Mouse (Mus musculus): ENCODE measurements at regions not wholly inside any gene's neighbourhood (a gene's known extent, or its start where the extent isn't known, plus 50 kb on each side); places are given as distances from the start of the nearest gene placed in this dataset.

- DNase-seq: no peak
Measured at GRCm38 (mm10) chr10:118628000-118628399, 187.2 kb downstream of the Ifng start.

DNA sequence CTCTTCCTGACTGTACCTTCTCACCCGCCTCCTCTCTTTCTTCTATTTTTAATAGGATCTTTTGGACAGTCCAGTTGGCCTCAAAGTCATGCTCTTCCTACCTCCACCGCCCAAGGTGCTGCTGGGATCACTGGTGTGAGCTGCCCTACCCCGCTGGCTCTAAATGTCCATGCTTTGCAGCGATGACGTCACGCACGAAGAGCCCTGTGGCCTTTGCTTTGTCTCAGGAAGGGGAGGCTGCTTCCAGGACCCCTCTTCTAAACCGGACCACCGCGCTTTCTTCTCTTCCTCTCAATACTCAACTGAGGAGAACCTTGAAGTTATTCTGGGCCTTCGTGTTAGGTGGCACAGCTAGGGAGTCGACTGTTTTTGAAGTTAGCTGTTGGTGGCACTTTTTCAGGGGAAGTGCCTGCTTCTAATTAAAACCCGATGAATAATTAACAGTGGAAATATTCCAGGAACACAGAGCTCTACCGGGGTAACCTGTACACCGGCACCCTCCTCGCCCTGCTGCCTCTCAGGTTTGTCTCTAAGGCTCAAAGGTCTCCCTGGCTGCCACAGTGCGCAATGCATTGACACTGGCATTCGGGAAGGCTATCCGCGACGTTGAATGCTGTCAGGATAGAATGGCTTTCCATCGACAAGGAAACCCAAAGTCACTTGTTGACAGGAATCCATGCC is 188.7 kb downstream of the Ifng start:
- DNase-seq: no peak

GRCm38 (mm10) chr10:118631786-118632185 is 190.9 kb downstream of the Ifng start:
- no peak for DNase-seq

DNA sequence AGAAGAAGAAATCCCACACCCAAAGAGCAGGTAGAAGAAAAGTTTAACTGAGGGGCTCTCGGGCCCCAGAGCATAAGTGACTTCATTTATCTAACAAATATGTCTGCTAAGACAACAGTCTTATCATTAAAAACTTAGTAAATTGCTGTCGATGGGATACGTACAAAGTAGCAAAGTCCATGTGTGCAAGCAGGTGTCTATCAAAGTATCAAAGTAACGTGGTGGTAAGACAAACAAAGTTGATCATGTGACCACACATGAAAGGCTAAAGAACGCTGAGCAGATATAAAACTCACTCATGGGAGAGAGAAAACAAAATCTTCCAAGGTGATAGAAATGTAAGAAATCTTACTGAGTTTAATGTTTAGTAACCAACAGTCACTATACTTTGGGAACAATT is 191.3 kb downstream of the Ifng start:
- DNase-seq: no peak

- DNase-seq: no peak
Measured at GRCm38 (mm10) chr10:118633429-118633828, 192.6 kb downstream of the Ifng start.

- DNase-seq: no peak
Measured at GRCm38 (mm10) chr10:118639097-118639496, 198.3 kb downstream of the Ifng start.

GRCm38 (mm10) chr10:118640121-118640809 is 199.4 kb downstream of the Ifng start:
- DNase-seq: no peak

GRCm38 (mm10) chr10:118640810-118641427 is 200.1 kb downstream of the Ifng start:
- DNase-seq: no peak

DNA sequence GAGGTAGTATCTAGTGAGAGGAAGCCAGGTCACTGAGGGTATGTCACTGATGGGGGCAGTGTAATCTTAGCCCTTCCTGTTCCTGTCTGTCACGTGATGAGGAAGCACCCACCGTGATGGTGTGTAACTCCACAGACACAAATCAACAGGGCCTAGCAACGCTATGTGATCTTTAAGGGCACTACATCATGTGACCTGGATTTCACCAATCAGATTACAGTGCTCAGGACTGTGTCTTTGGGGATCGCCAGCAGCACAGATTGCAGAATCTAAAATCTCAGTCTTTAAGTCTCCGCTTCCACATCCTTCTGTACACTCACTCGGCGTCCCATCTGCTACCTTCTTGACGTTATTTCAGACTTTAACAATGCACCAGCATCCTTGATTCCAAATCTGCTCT is 202.8 kb downstream of the Ifng start:
- peak; percentile 29 to 35 for DNase-seq

- DNase-seq: no peak
Measured at GRCm38 (mm10) chr10:118648111-118648510, 207.3 kb downstream of the Ifng start.

DNA sequence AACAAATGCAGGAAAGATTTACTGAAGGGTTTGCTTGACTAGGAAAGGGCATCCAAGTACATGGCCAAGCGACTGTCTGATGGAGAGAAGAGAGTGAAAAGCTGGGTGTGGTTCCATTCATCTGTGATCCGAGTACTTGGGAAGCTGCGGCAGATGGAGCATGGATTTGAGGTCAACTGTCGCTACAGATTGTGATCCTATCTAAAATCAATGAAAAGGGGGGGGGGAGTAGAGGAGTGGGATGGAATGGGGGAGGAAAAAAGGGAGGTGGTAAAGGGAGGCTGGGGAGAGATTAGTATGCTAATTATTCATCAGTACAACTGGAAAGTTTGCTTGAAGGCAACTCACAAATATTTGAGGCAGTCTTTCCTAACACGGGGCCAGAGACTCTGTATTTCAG is 213.4 kb downstream of the Dyrk2 start:
- no peak for DNase-seq

GRCm38 (mm10) chr10:118666009-118666408 is 204.0 kb downstream of the Dyrk2 start:
- no peak for DNase-seq

DNA sequence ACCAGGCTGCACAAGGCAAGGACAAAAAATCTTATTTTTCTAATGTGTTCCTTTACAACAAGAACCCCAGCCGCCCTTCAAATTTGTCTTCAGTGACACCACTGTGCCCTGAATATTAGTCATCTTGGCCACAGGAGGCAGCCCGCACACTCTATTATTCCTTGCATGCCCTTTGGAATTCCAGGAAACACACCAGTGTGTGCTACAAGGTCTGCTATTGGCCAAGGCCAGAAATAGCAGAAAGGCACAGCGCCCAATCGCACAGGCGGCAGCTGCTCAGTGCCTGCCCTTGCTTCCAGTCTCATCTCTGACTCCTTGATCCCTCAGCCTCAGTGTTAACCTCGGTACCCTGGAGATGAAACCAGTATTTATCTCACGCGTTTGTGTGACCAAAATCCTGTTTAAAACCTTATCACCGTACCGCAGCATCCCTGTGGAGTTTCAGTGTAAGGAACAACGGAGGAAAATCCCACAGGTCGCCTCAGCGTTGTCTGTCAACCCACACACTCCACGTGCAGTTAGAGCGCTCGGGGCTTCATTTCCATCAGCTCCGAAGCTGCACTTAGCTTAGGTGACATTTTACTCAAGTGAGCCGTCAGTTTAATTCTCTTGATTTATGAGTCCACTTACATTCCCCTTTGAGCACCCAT is 194.1 kb downstream of the Dyrk2 start:
- no peak for DNase-seq

DNA sequence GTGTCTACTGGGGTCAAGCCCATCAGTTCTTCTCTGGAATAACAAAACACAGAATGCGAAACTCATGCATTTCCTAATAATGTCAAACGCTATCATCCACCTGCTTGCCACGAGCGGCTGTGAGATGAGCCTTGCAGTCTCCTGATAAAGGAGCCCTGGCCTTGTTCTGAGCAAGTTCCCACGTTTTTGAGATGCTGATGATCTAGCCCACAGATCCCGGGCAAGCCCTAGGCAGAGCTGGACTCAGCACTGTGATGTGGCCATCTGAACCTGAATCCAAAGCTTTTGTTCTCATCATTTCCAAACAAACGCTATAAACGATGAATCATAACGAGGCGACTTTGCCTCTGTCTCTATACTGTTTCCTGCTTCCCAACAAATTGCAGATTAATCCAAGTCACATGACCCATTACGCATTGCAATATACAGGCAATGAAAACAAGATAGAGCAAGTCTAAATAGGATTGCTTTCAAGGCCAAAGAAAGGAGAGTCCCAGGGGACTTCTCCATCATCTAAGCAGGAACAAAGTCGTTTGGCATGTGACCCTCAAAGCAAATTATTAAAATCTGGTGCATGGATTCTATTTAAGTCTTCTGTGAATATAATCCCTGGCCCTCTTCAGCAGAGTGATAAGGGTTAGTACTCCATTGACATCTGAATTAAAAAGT is 191.1 kb downstream of the Dyrk2 start:
- no peak for DNase-seq

DNA sequence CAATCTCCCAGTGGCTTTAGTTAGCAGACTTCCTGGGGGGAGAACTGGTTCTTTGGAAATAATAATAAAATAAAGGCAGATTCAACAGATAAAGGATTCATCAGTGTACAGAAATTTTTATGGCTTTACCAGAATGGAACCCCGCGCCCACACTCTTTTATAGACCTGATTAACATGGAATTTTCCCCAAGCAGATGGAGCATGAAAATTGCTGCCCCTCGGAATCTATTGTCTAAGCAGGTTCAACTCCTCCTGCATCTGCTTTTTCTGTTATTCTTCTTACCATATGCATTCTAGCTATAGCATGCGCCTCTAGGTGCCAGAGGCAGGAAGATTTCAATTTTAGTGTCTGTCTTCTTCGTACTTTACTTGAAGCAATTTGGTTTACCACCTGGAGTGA is 190.5 kb downstream of the Dyrk2 start:
- DNase-seq: no peak

- DNase-seq: no peak
Measured at GRCm38 (mm10) chr10:118680896-118681295, 189.1 kb downstream of the Dyrk2 start.

- DNase-seq: no peak
Measured at GRCm38 (mm10) chr10:118683356-118683755, 186.7 kb downstream of the Dyrk2 start.

GRCm38 (mm10) chr10:118699292-118699691 is 170.7 kb downstream of the Dyrk2 start:
- DNase-seq: no peak

GRCm38 (mm10) chr10:118700115-118700514 is 169.9 kb downstream of the Dyrk2 start:
- DNase-seq: no peak

- no peak for DNase-seq
Measured at GRCm38 (mm10) chr10:118706020-118706419, 164.0 kb downstream of the Dyrk2 start.

DNA sequence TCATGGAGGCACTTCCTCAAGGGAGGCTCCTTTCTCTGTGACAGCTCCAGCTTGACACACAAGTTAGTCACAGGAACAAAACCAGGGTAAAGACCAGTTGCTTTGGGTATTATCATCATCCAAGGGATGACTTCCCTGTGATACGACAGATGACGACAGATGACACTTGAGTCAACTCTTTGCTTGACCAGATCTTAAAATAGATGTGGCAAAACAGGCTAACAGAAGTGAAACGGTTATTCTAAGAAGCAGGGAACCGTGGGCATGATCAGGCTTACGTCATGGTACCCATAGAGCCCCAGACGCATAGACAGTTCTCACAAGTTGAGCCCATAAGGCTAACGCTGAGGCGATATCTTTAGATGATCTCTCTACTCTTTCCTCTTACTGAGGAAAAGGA is 160.3 kb downstream of the Dyrk2 start:
- peak in 1 of 2 experiments; percentile 7 for DNase-seq

DNA sequence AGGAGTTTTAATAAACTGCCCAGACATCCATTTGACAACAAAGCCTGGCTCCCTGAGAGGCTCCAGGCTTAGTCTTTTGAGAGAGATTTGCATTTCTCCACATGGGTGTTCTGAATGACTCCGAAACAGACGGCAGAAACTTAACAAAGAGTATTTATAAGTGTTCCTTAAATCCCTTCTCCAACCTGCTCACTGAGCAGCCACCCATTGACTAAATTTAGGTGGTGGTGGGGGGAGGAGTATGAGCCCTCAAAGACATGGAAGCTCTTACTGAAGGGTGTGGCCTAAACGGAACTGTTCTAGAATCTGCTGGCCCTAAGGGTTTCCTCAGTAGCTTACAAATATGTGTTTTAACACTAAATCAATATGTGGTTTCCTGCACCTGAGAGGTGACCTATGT is 158.5 kb downstream of the Dyrk2 start:
- DNase-seq: no peak

GRCm38 (mm10) chr10:118711951-118712350 is 158.1 kb downstream of the Dyrk2 start:
- DNase-seq: no peak

Data from B cell, adult 2 months (primary cell).